Comparison of ENCODE assay signal across 8 mouse cellular contexts in genomic region chr10:60262386-60262785, GRCm38 (mm10). TPM values are rescaled to one million over a fixed set of nuclear protein-coding genes. Genes with fewer than 3 reads are reported as not detected.
DNase-seq lines count a peak whose midpoint lies in the region; ATAC-seq and TF ChIP-seq lines count a peak whose summit lies in the region.

No protein-coding gene starts in this region.

- H3K27ac ChIP-seq in forebrain, embryonic 15.5 days (replicated peaks): peak overlapping the region; percentile 71
- peak overlapping the region; percentile 59 for H3K27ac ChIP-seq in layer of hippocampus, adult 2 months

- no peaks in the 10 kb centered on the region for H3K36me3 ChIP-seq in forebrain, embryonic 15.5 days

- H3K4me3 ChIP-seq in forebrain, embryonic 15.5 days: no peak overlapping the region
- no peak overlapping the region for H3K4me3 ChIP-seq in layer of hippocampus, adult 2 months

- no peaks in the 10 kb centered on the region for H3K9me3 ChIP-seq in forebrain, embryonic 15.5 days

- DNase-seq in 3134 (ENCODE audit: extremely low read depth, insufficient read length, low spot score): peak; percentile 65
- DNase-seq in adrenal gland, adult 2 months: peak; percentile 96
- DNase-seq in heart, postnatal 25 days (ENCODE audit: low spot score): peak; percentile 78
- DNase-seq in layer of hippocampus, adult 2 months (ENCODE audit: low spot score in 2 of 2): peak; percentile 76 to 81
- peak; percentile 94 for DNase-seq in lung, postnatal 14 days
- DNase-seq in retina, embryonic 14.5 days (ENCODE audit: low spot score): peak; percentile 60
- DNase-seq in thymus, postnatal 36 days: peak; percentile 82 to 89

- WGBS in forebrain, embryonic 15.5 days: 7% methylated on average over 3 of the region's 3 CpGs

- intact Hi-C loops in heart, postnatal 25 days (cut with DNase I): no loop called here

- peaks cover 14% of the 10 kb centered on the region for H3K4me1 ChIP-seq in forebrain, embryonic 15.5 days

- no peak overlapping the region for H3K4me2 ChIP-seq in forebrain, embryonic 15.5 days (replicated peaks)

- no peaks in the 10 kb centered on the region for H3K27me3 ChIP-seq in forebrain, embryonic 15.5 days

- H3K9ac ChIP-seq in forebrain, embryonic 15.5 days (replicated peaks): no peak overlapping the region

- no peak for TF ChIP-seq CTCF in layer of hippocampus, adult 2 months (conservative IDR thresholded peaks at IDR 0.05)

- ATAC-seq in forebrain, embryonic 15.5 days (replicated peaks): peak; percentile 96

RNA-seq across cellular contexts. Expression of gene Psap, which starts 15.0 kb away (rescaled TPM):
- 1,000 to 10,000 TPM; 1,081 to 1,299 TPM for total RNA-seq in adrenal gland, adult 2 months (2021)
- polyA plus RNA-seq in adrenal gland, adult 2 months (2012; rRNA removed): 1,236 and 1,342 TPM in 2 replicates
- polyA plus RNA-seq in forebrain, embryonic 15.5 days (2015; fragmentation: Nextera tagmentation; extraction: Ambion mirVana): 141 and 169 TPM in 2 replicates
- total RNA-seq in heart, postnatal 25 days (2021): 1,000 to 10,000 TPM in 1 of 2 experiments, 100 to 1,000 TPM in 1; 984 to 1,036 TPM
- 1,000 to 10,000 TPM; 1,331 to 1,399 TPM for total RNA-seq in layer of hippocampus, adult 2 months (2021)

RNA-seq across cellular contexts. Expression of gene Chst3, which starts 43.3 kb away (rescaled TPM):
- under 1 TPM; 0.37 to 0.79 TPM for total RNA-seq in adrenal gland, adult 2 months (2021)
- polyA plus RNA-seq in adrenal gland, adult 2 months (2012; rRNA removed): 1.7 TPM in 2 replicates
- 1.2 and 1.5 TPM in 2 replicates for polyA plus RNA-seq in forebrain, embryonic 15.5 days (2015; fragmentation: Nextera tagmentation; extraction: Ambion mirVana)
- total RNA-seq in heart, postnatal 25 days (2021): under 1 TPM; 0.84 to 0.99 TPM
- total RNA-seq in layer of hippocampus, adult 2 months (2021): 1 to 10 TPM; 1.2 to 1.8 TPM
